Mouse (Mus musculus): ENCODE data around the gene Gm21775.
"Not testable (repeated sequence)": the region's sequence is repeated elsewhere in the genome, so short reads cannot be mapped to it uniquely, and the experiment has no call there.

Gene Gm21775

DNA sequence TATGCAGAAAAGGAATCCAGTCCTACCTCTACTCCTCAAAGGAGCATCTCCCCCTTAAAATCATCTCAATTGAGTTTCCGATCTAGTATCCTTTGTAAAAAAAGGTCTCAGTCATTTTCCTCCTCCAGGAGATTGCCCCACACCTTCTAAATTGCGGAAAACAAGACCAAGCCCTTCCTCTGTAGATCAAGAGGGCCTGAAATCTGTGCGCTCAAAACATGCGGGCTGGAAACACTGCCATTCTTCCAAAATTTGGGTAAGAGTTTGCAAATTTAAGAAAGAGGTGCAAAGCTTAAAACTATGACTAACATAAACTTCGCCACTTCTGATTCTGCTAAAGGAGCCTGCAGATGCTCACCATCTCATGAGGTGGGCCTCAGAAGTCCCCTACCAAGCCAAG lies at the start of gene Gm21775:
TSS of gene Gm21775 (plus strand) at position 301 of the 400 bp plus-strand sequence.
- DNase-seq (ENCODE audit: low spot score in 2 of 2): not testable (repeated sequence)

GRCm38 (mm10) chrY:10535942-10536341 lies 17.3 kb upstream of the Gm21775 start, which contains the start of gene Gm20737:
Gm20737 (minus strand) TSS chrY:10536042.
- not testable (repeated sequence) for DNase-seq (ENCODE audit: low spot score in 2 of 2)
